Mouse (Mus musculus): Measurements from ENCODE around the gene Nol10. TPM values are rescaled to one million over a fixed set of nuclear protein-coding genes. Genes with fewer than 3 reads are reported as not detected.

The Nol10 gene
- total RNA-seq, 1 experiment, result 22.3 TPM

- peaks cover 0 to 5% of the 10 kb centered on the region in 2 experiments; a peak in 1 of 4 replicates for H3K4me1 ChIP-seq (ENCODE audit: control insufficient read depth in 2 of 2, insufficient read depth in 2 of 2, low read length in 2 of 2, poor library complexity in 1 of 2)
- H3K4me3 ChIP-seq (ENCODE audit: insufficient read depth in 1 of 2, low read depth in 1 of 2, low read length in 2 of 2, poor library complexity in 1 of 2, severe bottlenecking in 1 of 2), result no peak overlapping the region
- no peaks in the 10 kb centered on the region for H3K36me3 ChIP-seq (ENCODE audit: control insufficient read depth, insufficient read depth, low read length, poor library complexity, severe bottlenecking)
- DNase-seq (ENCODE audit: low read depth, low spot score), result no peak
- H3K27ac ChIP-seq (ENCODE audit: insufficient read depth, low read depth, low read length, poor library complexity, severe bottlenecking), result no peak overlapping the region
- no peak overlapping the region for H3K9ac ChIP-seq (ENCODE audit: insufficient read depth, low read depth, low read length, poor library complexity, severe bottlenecking)
- in situ Hi-C loops (cut with MboI; ENCODE audit: low sequenced_read_pairs in 2 of 2, unreplicated experiment in 2 of 2), result no loop called here
- H3K9me3 ChIP-seq (ENCODE audit: control insufficient read depth, insufficient read depth, low read depth, low read length), result no peaks in the 10 kb centered on the region
- no peak for TF ChIP-seq ZC3H11A (IDR thresholded peaks at IDR 0.05; ENCODE audit: borderline replicate concordance, low read depth, low read length)
- no peak for TF ChIP-seq ZNF384 (IDR thresholded peaks at IDR 0.05; ENCODE audit: low read depth, low read length)
- TF ChIP-seq HCFC1 (IDR thresholded peaks at IDR 0.05; ENCODE audit: borderline replicate concordance, insufficient read depth, low read length), result no peak
- no peak for TF ChIP-seq MAFK (IDR thresholded peaks at IDR 0.05; ENCODE audit: insufficient read depth, low read depth, low read length)
- TF ChIP-seq CHD2 (IDR thresholded peaks at IDR 0.05; ENCODE audit: low read depth, low read length), result no peak
Measured at GRCm38 (mm10) chr12:17478856-17479255, 130.6 kb downstream of the Nol10 start.

Other genes starting within 250 kb of the Nol10 start
- gene Kcnf1, start 171.6 kb upstream of the Nol10 start, total RNA-seq (2012; rRNA removed), result 1.0 and 1.2 TPM in 2 replicates
- gene Pdia6, start 81.9 kb upstream of the Nol10 start, total RNA-seq (2012; rRNA removed), result 632 and 901 TPM in 2 replicates
- 0.36 and 0.42 TPM in 2 replicates for gene Atp6v1c2, start 19.1 kb upstream of the Nol10 start, total RNA-seq (2012; rRNA removed)
- 822 and 869 TPM in 2 replicates for gene Odc1, start 196.3 kb downstream of the Nol10 start, total RNA-seq (2012; rRNA removed)

All from ES-E14 (cell line).